ENCODE assay signal across 20 mouse cellular contexts in the genomic region with DNA sequence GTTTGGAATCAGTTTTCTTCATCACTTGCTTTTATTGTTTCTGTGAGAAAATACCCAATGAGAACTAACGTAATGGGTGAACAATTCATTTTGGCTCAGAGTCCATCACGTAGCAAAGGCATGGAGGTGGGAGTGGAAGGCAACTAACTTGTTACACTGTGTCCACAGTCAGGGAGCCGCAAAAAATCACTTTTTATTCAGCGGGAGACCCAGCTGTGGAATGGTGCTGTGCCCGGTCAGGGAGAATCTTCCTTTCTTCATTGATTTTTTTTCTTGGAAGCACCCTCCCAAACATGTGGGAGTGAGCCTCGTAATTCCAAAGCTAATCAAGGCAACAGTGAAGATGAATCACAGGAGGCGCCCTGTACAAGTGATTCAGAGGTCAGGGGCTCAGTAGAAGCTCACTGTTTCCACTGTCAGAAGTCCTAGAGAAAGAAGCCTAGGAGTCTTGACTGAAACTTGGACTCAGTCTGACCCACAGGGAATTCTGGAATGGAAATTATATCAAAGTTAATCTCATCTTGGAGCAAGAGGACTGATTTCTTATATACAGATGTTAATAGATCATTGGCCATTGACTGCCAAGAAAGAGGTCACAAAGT. TPM values are rescaled to one million over a fixed set of nuclear protein-coding genes. Genes with fewer than 3 reads are reported as not detected.
DNase-seq lines count a peak whose midpoint lies in the region; TF ChIP-seq lines count a peak whose summit lies in the region.
"Had no signal": no experiment of that assay in that cellular context is flagged by ENCODE, and none has a peak within 500 bp of the region (broad histone marks: within the 10 kb centered on the region; RNA-seq: fewer than 3 reads in every experiment).

No protein-coding gene starts in this region.

- peak; percentile 65 for DNase-seq in adrenal gland, adult 2 months
- no peak for DNase-seq in adrenal gland, postnatal 4 days (ENCODE audit: low spot score in 2 of 2)
- no peak for DNase-seq in gastrocnemius, adult 2 months
- DNase-seq in gastrocnemius, adult 8-10 months (ENCODE audit: low spot score in 2 of 2): no peak
- peak; percentile 56 for DNase-seq in 3T3-L1 (ENCODE audit: low read depth, low spot score)
- DNase-seq in brain, adult 2 months (ENCODE audit: low read depth, low spot score): peak; percentile 33
- no peak for DNase-seq in cerebellum, adult 2 months
- no peak for DNase-seq in layer of hippocampus, adult 2 months (ENCODE audit: low spot score in 2 of 2)
- DNase-seq: cerebellum, adult 11-12 months; cerebellum, adult 9-11 months; cerebellum, postnatal 36 days; gastrocnemius, postnatal 10 days; heart, adult 2 months; kidney, adult 8-10 months had no signal

- no peaks in the 10 kb centered on the region for H3K4me1 ChIP-seq in cerebellum, adult 2 months (ENCODE audit: control insufficient read depth, insufficient read depth, low read length)
- H3K4me1 ChIP-seq: embryonic facial prominence, embryonic 15.5 days; forebrain, embryonic 10.5 days; hindbrain, embryonic 15.5 days had no signal

- H3K27me3 ChIP-seq in cerebellum, adult 2 months (ENCODE audit: control insufficient read depth, insufficient read depth, low read length): no peaks in the 10 kb centered on the region
- H3K27me3 ChIP-seq: CH12.LX; embryonic facial prominence, embryonic 15.5 days; heart, embryonic 15.5 days; hindbrain, embryonic 15.5 days had no signal

- WGBS in cerebellum, adult 2 months: 75% methylated on average over 7 of the region's 7 CpGs

- no peak for TF ChIP-seq CTCF in gastrocnemius, adult 2 months (IDR thresholded peaks at IDR 0.05)
- TF ChIP-seq CTCF in cerebellum, adult 2 months (IDR thresholded peaks at IDR 0.05; ENCODE audit: borderline replicate concordance, insufficient read depth, low read depth, low read length): no peak
- TF ChIP-seq CTCF in layer of hippocampus, adult 2 months (conservative IDR thresholded peaks at IDR 0.05): no peak

- peak overlapping the region; percentile 20; the same call in 1 of the 2 replicates for H3K27ac ChIP-seq in gastrocnemius, adult 2 months
- H3K27ac ChIP-seq in cerebellum, adult 2 months (ENCODE audit: insufficient read depth, low read length): no peak overlapping the region
- no peak overlapping the region for H3K27ac ChIP-seq in layer of hippocampus, adult 2 months
- H3K27ac ChIP-seq: embryonic facial prominence, embryonic 15.5 days; forebrain, embryonic 10.5 days; heart, adult 2 months; heart, embryonic 15.5 days; hindbrain, embryonic 15.5 days had no signal

- no peak overlapping the region for H3K4me3 ChIP-seq in gastrocnemius, adult 2 months
- H3K4me3 ChIP-seq in cerebellum, adult 2 months (replicated peaks; ENCODE audit: insufficient read depth, low read depth, low read length): no peak overlapping the region
- no peak overlapping the region for H3K4me3 ChIP-seq in layer of hippocampus, adult 2 months
- H3K4me3 ChIP-seq: embryonic facial prominence, embryonic 15.5 days; erythroblast, embryonic 14.5 days; forebrain, embryonic 10.5 days; heart, adult 2 months; heart, embryonic 15.5 days; hindbrain, embryonic 15.5 days had no signal

- intact Hi-C loops in gastrocnemius, adult 2 months (cut with DNase I): no loop called here

- TF ChIP-seq POLR2A in cerebellum, adult 2 months (IDR thresholded peaks at IDR 0.05; ENCODE audit: borderline replicate concordance, insufficient read depth, low read length): no peak

RNA-seq across cellular contexts. Expression of a gene that starts 19.7 kb away (rescaled TPM):
- 10 to 100 TPM in 1 of 2 experiments, 1 to 10 TPM in 1; 8.6 to 13.0 TPM for total RNA-seq in adrenal gland, adult 2 months (2021)
- polyA plus RNA-seq in adrenal gland, adult 2 months (2012; rRNA removed): 2.4 and 2.5 TPM in 2 replicates
- 1 to 10 TPM; 9.4 to 9.7 TPM for total RNA-seq in adrenal gland, postnatal 4 days (2021)
- 1 to 10 TPM; 1.5 to 1.7 TPM for total RNA-seq in gastrocnemius, adult 2 months (2021)
- 1 to 10 TPM; 1.4 to 2.3 (median 1.4) TPM for total RNA-seq in gastrocnemius, adult 8-10 months (2022)
- polyA plus RNA-seq in cerebellum, adult 2 months (2012; rRNA removed): 14.5 and 14.6 TPM in 2 replicates
- total RNA-seq in layer of hippocampus, adult 2 months (2021): 10 to 100 TPM; 29.3 to 31.1 TPM
- polyA plus RNA-seq: erythroblast, embryonic 14.5 days had no signal

Comparison
In these comparisons a context has a peak if more than half of its experiments do, and no peak if none do; other contexts are left out.
1. DNase-seq: peak in adrenal gland, adult 2 months (single experiment), 3T3-L1 (single experiment) and brain, adult 2 months (single experiment); none in adrenal gland, postnatal 4 days (0 of 2), gastrocnemius, adult 2 months (single experiment), gastrocnemius, adult 8-10 months (0 of 2), cerebellum, adult 2 months (0 of 2) and layer of hippocampus, adult 2 months (0 of 2).